Mouse (Mus musculus) neutrophil, adult 5-6 weeks (primary cell): ENCODE measurements around the gene Bcl2. TPM values are rescaled to one million over a fixed set of nuclear protein-coding genes. Genes with fewer than 3 reads are reported as not detected.
A peak's percentile ranks its signal among the peaks of the same experiment; 100 is the strongest.

Experiments used
- ATAC-seq: fragments of 151-379, 151-347 bp; 2 replicates; pipeline ENCODE4 v1.8.0; 2017; ENCODE audit warnings: mild to moderate bottlenecking, moderate TSS enrichment; ENCODE audit not compliant: insufficient number of reproducible peaks, poor library complexity, low FRiP score, severe bottlenecking; ENCODE audit errors: extremely low read depth
- total RNA-seq: library from RNA; stranded (forward); fragments of 200-1000 nt; gene quantifications from 2 replicates; pipeline ENCODE4 v1.2.3, GENCODE M21; 2017

Bcl2 gene
- total RNA-seq, 1 experiment from 2014 or later, result 39.3 TPM

DNA sequence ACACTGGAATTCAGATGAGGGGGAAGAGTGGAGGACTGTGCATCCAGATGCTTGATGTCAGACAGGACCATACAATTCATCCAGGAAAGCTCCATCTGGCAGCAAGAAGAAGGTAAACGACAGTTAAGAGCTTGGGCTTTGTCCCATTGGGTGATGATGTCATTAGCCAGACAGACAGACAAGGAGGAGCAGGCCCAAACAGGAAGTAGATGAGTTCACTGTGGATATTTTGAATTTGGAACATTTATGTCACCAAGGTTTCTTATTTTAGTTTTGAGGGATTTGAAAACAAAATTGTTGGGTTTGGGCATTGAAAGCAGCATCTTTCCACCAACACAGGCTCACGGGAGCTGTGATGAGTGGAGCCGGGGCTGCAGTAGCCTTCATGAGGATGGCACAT lies 29.5 kb downstream of the Bcl2 start:
- ATAC-seq, result no peak

DNA sequence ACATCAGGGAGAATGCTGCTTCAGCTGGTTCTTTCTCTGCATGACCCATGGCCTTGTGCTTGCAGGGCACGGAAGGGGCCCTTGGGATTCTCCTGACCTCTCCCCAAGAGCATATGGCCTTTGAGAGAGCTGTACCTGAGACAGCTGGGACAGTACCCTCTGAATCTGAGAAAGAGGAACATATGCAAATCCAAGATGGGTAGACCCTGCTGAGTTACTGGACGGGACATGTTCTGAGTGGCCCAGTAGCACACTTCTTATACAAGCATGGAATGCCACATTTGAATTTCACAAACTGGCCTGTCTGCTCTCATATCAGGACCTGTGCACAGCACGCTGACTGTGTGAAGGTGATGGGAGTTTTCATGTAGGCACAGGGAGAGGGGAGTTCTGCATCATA lies 31.2 kb downstream of the Bcl2 start:
- ATAC-seq, result 0 out of 2 replicates have a peak, but pooled peaks have one; percentile 19

DNA sequence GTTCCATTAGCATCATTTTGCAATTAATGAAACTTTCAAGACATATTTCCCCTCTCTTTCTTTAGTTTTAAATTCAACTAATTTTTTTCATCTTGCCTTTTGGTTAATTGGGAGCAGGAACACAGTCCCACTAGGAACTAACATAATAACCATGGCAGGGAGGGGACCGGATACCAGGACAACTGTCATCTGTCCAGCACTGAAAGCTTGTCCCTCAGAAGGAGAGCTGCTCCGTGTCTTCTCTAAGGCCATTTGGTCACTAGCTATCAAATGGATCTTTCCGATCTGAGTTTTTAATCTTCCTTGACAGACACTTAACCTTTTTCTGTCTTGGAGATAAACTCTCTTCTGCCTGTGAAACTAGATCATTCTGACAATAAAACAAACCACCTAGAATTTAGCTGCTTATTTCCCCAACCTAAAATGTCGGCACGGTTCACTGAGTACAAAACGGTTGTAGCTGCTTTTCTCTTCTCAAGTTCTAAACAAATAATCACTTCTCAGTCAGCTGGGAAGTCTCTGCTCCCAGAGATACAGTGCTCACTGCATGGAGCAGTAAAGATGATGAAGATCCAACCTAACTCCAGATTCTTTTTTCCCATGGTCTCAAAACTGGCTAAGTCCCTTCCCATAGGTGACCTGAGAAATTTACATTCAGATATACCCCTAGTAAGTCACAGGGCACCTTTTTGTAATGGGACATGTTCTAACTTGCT lies 34.1 kb downstream of the Bcl2 start:
- ATAC-seq, result no peak

DNA sequence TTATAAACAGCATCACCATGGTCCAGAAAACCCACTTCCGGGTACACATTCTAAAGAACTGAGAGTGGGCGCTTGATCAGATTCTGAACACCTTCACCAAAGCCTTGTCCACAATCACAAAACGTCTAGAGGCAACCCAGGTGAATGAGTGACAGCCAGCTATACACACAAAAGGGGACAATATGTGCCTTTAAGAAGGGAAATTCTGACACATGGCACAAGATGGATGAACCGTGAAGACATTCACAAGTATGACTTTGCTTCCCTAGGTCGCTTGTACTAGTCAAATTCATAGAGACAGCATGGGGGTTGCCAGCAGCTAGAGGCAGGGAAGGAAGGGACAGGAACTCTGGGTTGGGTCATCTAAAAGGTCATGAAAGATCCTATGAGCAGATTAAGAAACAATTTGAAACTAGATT lies 36.0 kb downstream of the Bcl2 start:
- no peak for ATAC-seq

DNA sequence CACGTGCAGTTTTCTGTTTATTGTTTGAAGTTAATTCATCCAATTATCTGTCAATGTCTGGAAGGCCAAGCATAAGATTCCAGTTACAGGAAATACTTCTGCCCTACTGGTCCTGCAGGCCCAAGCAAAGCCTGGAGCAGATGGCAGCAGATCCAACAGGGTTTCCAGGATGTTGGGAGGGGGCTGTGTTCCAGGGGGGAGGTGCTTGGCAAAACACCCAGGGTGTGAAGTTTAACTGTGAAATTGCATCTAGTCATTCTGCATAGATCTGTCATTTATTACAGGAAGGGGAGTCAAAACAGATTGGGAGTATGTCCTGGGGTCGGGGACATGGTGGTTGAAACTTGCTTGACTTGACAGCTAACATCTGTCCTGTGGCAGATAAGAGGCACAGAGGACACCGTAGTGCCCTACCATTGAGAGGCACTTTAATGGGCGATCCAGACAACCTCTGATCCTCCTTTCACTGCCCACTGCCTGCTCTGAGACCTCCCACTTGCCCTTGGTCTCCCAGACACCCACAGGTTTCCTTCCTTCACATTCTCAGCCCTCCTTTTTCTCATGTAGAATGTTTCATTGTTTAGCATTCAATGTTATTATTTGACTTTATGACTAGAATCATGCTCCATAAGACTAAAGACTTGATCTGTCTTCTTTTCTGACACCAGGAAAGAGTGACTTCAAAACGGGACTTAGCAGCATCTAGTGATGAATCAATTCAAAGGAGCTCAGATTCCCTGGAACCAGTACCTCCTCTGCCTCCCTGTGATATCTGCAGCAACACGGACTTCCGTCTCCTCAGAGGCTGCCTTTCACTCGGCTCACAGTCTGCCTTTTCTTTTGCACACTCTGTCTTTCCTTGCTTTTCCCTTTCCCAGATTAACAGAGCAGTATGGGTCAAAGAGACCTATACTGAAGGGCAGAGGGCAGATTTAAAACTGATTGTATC lies 47.7 kb downstream of the Bcl2 start:
- ATAC-seq, result no peak

DNA sequence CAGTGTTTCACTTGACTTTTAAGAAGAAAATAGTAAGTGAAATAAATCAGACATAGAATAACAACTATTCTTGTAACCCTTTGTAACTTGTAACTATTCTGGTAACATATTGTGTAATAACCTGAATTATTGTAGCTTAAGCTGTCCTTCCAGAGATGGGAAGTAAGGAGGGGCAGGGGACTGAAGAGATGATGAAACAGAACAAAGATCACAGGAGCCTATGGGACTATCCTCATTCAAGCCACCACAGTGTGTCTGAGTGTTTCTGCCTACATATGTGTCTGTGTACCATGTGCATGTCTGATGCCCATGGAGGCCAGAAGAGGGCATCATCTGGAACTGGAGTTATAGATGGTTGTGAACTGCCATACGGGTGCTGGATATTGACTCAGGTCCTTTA lies 49.1 kb downstream of the Bcl2 start:
- no peak for ATAC-seq

DNA sequence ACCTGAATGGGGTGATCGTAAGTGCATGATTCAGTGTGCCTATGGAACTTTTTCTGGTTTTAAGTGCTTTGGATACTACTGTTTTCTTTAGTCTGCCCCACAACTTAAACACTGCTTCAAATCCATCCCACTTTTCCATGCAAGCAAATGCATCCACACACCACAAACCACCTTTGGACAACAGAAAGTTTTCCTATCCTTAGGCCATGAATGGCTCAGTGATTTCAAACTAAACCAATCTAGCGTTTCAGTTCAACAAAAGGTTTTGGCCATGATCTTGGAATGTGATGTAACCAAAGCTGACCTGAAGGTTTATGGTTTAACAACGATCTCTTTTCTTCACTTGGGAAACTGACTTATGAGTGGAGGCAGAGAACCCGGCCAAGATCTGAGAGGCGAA lies 51.6 kb downstream of the Bcl2 start:
- no peak for ATAC-seq

DNA sequence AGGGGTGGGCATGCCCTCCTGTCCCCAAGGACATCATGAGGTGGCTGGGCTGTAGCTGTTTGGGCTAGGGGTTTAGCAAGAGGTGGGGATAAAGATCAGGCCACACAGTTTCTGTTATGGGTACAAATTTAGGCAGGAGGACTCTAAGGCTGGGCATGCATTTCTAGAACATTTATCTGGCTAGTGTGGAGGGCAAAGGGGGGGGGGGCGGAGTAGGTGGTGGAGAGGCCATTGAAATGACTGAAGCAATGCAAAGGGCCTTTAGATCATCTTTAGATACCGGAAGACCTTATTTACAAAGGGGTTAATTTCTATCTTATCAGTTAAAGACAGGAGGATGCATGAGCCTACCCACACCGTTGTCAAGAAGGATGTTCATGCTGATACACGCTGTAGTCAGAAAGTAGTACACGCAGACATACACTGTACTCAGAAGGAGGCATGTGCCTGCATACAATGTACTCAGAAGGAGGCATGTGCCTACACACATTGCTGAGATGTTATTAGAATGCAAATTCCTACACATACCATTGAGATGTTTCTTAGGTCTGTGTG lies 55.7 kb downstream of the Bcl2 start:
- ATAC-seq, result no peak

DNA sequence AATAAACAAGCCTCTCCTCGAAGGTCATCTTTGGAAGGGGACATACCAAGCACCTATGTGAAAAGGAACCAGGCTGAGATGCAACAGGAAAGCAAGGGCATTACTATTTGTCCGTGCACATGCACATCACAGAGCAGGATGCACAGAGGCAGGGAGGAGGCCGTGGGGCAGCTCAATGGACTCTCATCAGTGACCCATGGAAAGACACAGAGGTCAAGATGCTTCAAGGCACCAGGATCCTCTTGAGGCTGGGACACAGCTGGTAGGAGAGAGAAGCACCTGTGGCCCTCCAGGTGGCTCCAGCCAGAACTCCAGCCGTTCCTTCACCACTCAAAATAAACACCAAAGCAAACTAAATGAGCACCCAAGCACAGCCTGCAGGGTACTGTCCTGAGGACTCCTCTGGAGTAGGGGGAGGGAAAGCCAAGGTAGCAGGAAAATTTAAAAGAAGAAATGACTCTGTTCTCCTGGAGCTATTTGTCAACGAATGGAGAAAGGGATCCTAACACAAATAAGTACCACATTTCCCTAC lies 57.8 kb downstream of the Bcl2 start:
- no peak for ATAC-seq

DNA sequence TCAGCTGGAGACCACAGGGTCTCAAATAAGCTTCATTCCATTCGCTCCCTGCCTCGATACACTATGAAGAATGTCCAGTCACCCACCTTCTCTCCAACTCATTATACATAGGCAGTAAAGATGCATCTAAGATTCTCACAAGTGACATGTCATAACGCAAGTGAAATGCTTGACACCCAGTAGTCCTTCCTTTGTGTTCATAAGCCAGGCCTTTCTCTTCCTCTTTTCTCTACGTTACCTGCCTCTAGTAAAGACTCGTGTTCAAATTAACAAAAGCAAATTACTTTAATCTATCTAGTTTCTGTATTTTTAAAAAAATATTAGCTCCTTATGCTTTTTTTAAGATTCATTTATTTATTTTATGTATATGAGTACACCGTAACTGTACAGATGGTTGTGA lies 59.8 kb downstream of the Bcl2 start:
- 0 out of 2 replicates have a peak, but pooled peaks have one; percentile 33 for ATAC-seq

DNA sequence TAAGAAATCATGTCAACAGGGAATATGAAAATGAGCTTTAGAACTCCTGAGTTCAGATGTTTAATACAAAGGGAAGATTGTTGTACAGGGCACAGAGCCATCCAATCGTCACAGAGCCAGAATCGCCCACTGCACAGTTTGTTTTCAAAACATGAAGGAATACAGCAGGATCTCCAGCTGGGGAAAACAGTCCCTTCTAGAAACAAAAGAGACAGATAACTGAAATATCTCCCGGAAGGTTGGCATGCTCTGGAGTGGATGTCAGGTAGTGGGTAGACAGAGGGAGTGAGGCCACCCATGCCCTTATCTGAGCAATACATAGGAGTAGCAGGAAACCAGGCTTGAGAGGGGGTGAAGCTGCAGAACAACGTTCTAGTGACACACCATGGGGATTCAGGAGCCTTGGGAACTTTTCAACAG lies 60.6 kb downstream of the Bcl2 start:
- ATAC-seq, result no peak

DNA sequence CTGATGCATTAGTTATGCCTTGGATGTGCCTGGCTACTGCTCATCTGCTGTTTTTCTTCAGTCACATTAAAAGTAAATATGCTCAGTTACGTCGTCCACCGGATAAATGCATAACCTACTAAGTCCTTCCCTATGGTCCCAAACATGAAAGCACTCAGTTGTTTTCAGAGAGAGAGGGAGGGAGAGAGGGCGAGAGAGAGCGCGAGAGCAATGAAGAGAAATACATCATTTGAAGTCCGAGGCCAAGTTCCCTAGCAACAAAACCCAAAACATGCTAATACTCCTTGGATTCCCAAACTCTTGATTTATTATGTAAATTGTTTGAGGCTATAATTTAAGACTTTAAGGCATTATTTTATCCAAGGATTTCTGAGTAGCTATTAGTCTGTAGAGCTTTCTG lies 62.9 kb downstream of the Bcl2 start:
- ATAC-seq, result no peak

DNA sequence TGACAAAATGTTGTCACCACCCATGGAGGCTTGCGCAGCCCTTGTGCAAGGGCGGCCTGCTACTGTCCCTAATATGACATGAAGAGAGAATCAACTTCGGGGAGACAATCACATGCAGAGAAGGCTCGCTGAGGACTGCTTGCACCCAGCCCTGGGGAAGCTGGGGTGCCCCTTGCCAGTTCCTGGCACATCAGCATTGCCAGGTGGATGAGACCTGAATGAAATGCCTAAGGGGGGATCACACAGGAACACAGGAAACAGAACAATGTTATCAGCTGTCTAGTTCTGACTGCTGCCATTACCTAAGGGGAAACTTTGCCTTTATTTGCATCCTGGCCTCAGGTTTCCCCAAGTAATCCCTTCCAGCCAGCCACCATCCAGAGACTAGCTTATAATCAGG lies 63.6 kb downstream of the Bcl2 start:
- no peak for ATAC-seq

DNA sequence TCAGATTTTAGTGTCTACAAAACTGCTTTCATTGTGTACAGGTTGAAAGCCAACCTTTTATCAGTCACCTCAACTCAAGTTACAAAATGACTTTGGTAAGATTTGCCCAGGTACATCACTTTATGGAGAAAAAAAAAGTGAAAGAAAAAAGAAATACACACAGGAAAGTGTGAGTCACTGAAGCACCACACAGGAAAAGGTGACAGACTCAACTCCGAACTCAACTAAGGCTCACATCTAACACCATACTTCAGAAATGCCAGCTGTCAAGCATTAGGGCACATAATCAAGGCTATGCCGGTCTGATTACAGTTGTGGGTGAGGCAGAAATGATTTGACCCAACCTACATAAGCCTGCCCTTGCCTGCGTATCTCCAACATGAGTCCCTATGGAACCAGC lies 66.7 kb downstream of the Bcl2 start:
- ATAC-seq, result 0 out of 2 replicates have a peak, but pooled peaks have one; percentile 16

DNA sequence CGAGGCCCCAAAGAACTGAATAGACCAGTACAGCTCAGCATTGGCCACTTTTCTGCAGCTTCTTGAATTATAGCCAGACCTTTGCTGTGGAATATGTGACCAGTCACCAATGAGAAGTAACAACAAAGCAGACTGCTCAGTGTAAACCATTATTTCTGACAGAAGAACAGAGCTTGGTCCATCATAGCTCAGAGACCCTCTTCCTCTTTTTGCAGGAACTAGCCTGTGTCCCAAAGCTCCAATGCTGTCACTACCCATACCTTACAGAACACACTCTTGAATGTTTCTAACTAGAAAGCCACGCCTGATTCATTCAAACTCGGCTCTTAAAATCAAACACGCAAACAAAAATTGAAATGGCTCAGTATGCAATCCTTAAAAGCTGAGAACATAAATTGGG lies 69.5 kb downstream of the Bcl2 start:
- no peak for ATAC-seq

DNA sequence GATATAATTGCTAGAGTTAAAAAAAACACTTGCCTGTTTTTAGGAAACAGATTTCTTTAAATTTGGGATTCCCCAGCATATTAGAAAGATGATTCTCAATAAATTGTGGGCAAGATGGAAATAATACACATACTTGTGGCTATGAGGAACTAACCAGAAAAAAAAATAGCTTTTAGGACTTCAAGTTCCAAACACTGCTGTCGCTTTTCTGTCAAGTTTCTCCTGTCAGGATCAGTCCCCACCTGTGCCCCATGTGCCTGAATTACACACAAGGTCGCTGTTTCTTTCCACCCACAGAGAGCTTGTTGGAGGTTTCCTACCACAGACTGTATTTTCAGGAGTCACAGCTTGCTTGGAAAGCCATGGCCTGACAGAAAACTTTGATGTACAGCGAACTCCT lies 70.5 kb downstream of the Bcl2 start:
- no peak for ATAC-seq

DNA sequence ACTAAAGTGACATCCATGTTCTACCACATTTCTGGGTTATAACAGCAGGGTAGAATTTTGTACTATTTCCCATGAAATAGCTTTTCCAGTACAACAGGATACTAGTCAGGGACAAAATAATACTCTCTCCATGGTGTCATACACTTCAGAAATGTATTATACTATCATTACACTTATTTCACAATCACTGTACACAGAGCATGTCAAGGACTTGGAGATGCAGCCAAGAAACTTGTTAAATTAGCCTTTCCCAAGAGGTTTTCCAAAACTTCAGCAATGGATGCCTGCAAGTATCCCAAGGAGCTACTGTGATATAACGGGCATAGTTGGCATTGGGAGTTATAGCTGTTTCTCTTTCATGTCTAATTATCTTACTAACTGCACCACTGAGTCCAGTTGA lies 73.5 kb downstream of the Bcl2 start:
- no peak for ATAC-seq

DNA sequence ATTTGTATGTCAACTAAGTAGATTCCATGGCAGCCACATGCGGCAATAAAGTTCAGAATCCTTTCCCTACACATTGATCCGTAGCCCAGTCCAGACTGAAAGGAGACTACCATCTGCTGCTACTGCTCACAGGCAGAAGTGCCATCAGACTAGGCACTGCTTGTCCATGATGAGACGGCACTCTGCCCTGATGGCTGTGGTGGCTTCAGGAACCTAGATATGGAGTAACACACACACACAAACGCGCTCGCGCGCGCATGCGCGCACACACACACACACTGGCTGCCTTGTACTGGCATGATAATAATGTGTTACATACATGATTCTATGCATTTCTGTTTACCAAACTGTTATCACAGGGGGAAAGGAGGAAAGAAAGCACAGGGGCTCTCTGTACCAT lies 76.4 kb downstream of the Bcl2 start:
- no peak for ATAC-seq

DNA sequence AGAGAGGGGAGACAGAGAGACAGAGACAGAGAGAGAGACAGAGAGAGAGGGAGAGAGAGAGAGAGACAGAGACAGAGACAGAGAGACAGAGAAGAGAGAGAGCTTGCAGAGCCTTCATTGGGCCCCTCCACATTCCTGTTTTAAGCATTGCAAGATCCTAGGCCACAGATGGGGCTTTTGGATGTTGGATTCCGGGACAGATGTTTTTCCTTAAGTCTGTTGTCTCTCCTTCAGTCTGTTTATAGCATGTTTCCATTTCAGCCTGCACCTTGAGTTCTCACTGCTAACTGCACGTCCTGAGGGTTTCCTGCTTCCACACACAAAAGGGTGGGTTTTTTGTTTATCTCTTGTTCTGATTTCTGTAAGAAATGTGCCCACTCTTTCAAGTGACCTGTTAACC lies 77.4 kb downstream of the Bcl2 start:
- ATAC-seq, result no peak

DNA sequence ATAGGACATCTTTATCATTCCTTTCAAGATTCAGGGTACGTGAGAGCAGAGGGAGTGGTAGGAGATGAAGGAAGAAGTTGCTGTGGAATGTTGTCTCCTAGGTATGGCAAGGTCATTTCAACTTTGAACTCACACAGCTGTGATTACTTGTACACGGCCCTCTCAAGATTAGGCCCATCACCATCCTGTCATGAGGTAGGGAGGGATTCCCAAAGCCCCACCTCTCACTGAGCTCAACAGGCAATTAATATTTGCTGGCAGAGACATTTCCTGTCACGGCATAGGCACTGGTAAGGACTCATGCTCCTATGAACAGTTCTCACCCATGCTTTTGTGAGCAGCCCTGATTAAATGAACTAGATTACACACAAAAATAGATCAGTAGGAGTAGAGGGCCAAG lies 80.9 kb downstream of the Bcl2 start:
- ATAC-seq, result no peak
